18 mouse cellular contexts compared by ENCODE assay signal in the genomic region with DNA sequence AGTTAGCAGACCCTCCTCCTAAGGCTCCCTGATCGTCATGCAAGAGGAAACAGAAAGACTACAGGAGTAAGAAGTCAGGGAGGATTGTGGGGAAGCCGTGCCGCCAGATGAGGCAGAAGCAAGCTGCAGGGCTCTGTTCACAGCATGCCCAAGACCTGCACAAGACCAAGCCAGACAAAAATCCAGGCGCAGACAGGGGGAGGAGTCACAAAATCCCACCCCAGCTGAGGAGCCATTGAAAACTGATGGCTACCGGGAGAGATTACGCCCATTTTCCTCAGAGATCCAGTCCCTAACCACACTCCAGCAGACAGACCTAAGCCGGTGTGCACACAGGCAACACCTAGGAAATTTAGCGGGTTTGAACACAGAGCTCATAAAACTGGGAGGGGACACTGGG. TPM values are rescaled to one million over a fixed set of nuclear protein-coding genes. Genes with fewer than 3 reads are reported as not detected.
"Had no signal": no experiment of that assay in that cellular context is flagged by ENCODE, and none has a peak within 500 bp of the region (broad histone marks: within the 10 kb centered on the region; RNA-seq: fewer than 3 reads in every experiment).

No protein-coding gene starts in this region.

- H3K27me3 ChIP-seq: midbrain, embryonic 13.5 days; midbrain, embryonic 15.5 days; neural tube, embryonic 12.5 days; stomach, embryonic 15.5 days had no signal

- H3K4me2 ChIP-seq: lung, embryonic 14.5 days; midbrain, embryonic 11.5 days; midbrain, embryonic 13.5 days; midbrain, embryonic 15.5 days; neural tube, embryonic 12.5 days; stomach, embryonic 15.5 days had no signal

- H3K4me3 ChIP-seq: megakaryocyte, embryonic 14.5 days; midbrain, embryonic 13.5 days; midbrain, embryonic 15.5 days; neural tube, embryonic 12.5 days; stomach, embryonic 15.5 days had no signal

- H3K27ac ChIP-seq: macrophage; midbrain, embryonic 13.5 days; midbrain, embryonic 15.5 days; neural tube, embryonic 12.5 days; stomach, embryonic 15.5 days; stomach, postnatal 0 days had no signal

- DNase-seq: lung, adult 18-20 months; lung, embryonic 14.5 days; lung, postnatal 14 days; lung, postnatal 36 days; right cerebral cortex, postnatal 14 days; thymus, adult 2 months; thymus, postnatal 25 days; thymus, postnatal 4 days had no signal

- H3K9me3 ChIP-seq: midbrain, embryonic 13.5 days; midbrain, embryonic 15.5 days; stomach, embryonic 15.5 days had no signal

- ATAC-seq: midbrain, embryonic 13.5 days; midbrain, embryonic 15.5 days had no signal

- H3K36me3 ChIP-seq: midbrain, embryonic 13.5 days; midbrain, embryonic 15.5 days; neural tube, embryonic 12.5 days had no signal

- H3K9ac ChIP-seq: lung, embryonic 14.5 days; midbrain, embryonic 13.5 days; midbrain, embryonic 15.5 days; neural tube, embryonic 12.5 days; stomach, embryonic 15.5 days had no signal

- H3K4me1 ChIP-seq: megakaryocyte, embryonic 14.5 days; neural tube, embryonic 12.5 days had no signal

RNA-seq across cellular contexts. Expression of gene Msrb3, which starts 10.4 kb away (rescaled TPM):
- total RNA-seq: monocyte, adult 5-6 weeks; neutrophil, adult 5-6 weeks had no signal
